Mouse (Mus musculus) brain, embryonic 14.5 days (tissue): ENCODE measurements at regions not wholly inside any gene's neighbourhood (a gene's known extent, or its start where the extent isn't known, plus 50 kb on each side); places are given as distances from the start of the nearest gene placed in this dataset.

Source experiments
- CTCF ChIP-seq: fragments of 200-500 bp; IDR thresholded peaks from 2 replicates; pipeline ENCODE4 v1.5.1; 2012; ENCODE audit warnings: inconsistent platforms, mild to moderate bottlenecking, moderate library complexity, borderline replicate concordance; ENCODE audit not compliant: insufficient read depth, insufficient read length; ENCODE audit errors: extremely low read depth
- POLR2A ChIP-seq: fragments of 200-500 bp; IDR thresholded peaks from 2 replicates; pipeline ENCODE4 v1.6.1; 2012; ENCODE audit warnings: mild to moderate bottlenecking, inconsistent platforms, borderline replicate concordance; ENCODE audit not compliant: poor library complexity, insufficient read depth, insufficient read length, severe bottlenecking; ENCODE audit errors: extremely low read depth

DNA sequence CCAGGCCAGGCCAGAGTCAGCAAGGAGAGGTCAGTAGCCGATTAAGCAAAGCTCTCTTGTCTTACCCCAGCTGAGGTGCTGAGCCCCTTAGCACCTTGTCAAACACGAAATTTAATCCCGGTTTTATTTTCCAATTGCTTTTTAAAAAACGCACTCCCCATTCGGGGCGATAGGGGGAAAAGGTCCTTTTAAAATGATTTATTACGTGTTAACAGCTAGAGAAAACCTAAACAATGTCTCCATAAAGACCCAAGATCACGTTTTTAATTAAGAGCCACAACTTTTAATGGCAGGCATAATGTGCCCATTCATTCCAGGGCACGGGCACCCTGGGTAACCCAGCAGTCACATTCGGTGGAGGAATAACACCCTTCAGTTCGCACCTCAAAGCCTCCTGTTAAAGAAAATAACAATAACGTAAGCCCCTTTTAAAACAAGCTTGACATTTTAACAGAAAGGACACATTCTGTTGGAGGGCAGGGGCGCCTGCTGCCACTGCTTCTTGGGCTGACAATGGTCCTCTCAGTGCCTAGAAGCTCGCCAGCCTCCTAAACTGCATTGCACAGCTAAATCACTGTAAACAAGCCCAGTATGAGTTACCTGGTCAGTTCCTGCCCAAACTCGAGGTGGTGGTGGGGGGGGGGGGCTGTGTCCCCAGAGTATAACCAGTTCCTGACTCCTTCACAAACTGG lies 79.1 kb upstream of the Elac2 start:
- TF ChIP-seq POLR2A: no peak
- TF ChIP-seq CTCF: no peak
